Comparison of ENCODE assay signal across 7 mouse cellular contexts in genomic region chr5:92277437-92278394, GRCm38 (mm10). TPM values are rescaled to one million over a fixed set of nuclear protein-coding genes. Genes with fewer than 3 reads are reported as not detected.
DNase-seq lines count a peak whose midpoint lies in the region; ATAC-seq lines count a peak whose summit lies in the region.

TSS of gene Naaa (minus strand) at chr5:92278170.

- WGBS in intestine, embryonic 15.5 days, result 2% methylated on average over 54 of the region's 54 CpGs
- WGBS in midbrain, embryonic 10.5 days, result 3% methylated on average over 54 of the region's 54 CpGs

- no peaks in the 10 kb centered on the region for H3K9me3 ChIP-seq in intestine, embryonic 15.5 days
- H3K9me3 ChIP-seq in midbrain, embryonic 10.5 days (replicated peaks), result no peaks in the 10 kb centered on the region

- H3K9ac ChIP-seq in intestine, embryonic 15.5 days, result peak within 1 kb of the TSS; percentile 70

- H3K36me3 ChIP-seq in intestine, embryonic 15.5 days, result no peaks in the 10 kb centered on the region
- no peaks in the 10 kb centered on the region for H3K36me3 ChIP-seq in midbrain, embryonic 10.5 days

- DNase-seq in adrenal gland, adult 2 months, result peak; percentile 95
- DNase-seq in embryo, embryonic 11.5 days (ENCODE audit: low read depth, low spot score), result peak; percentile 65
- DNase-seq in gastrocnemius, postnatal 36 days, result peak; percentile 83 to 86
- peak; percentile 78 to 87 for DNase-seq in left cerebral cortex, postnatal 25 days (ENCODE audit: low spot score in 2 of 2)
- DNase-seq in midbrain, embryonic 10.5 days (ENCODE audit: low spot score), result peak; percentile 83
- DNase-seq in right cerebral cortex, postnatal 4 days, result peak; percentile 58

- peak within 1 kb of the TSS; percentile 72 for H3K27ac ChIP-seq in intestine, embryonic 15.5 days
- peak within 1 kb of the TSS; percentile 80 for H3K27ac ChIP-seq in midbrain, embryonic 10.5 days (replicated peaks)

- intact Hi-C loops in gastrocnemius, postnatal 36 days (cut with DNase I), result no loop called here
- intact Hi-C loops in left cerebral cortex, postnatal 25 days (cut with DNase I), result no loop called here

- ATAC-seq in intestine, embryonic 15.5 days, result peak; percentile 96

- H3K4me3 ChIP-seq in intestine, embryonic 15.5 days (replicated peaks), result peak within 1 kb of the TSS; percentile 76
- peak within 1 kb of the TSS; percentile 76 for H3K4me3 ChIP-seq in midbrain, embryonic 10.5 days

- H3K4me1 ChIP-seq in intestine, embryonic 15.5 days (replicated peaks), result peaks cover 18% of the 10 kb centered on the region
- peaks cover 20% of the 10 kb centered on the region for H3K4me1 ChIP-seq in midbrain, embryonic 10.5 days

- H3K27me3 ChIP-seq in intestine, embryonic 15.5 days (replicated peaks), result no peaks in the 10 kb centered on the region
- peaks cover 20% of the 10 kb centered on the region for H3K27me3 ChIP-seq in midbrain, embryonic 10.5 days (ENCODE audit: low read depth, poor library complexity, severe bottlenecking)

- H3K4me2 ChIP-seq in intestine, embryonic 15.5 days (replicated peaks), result peak within 1 kb of the TSS; percentile 91

RNA-seq across cellular contexts. Expression of gene Naaa, which starts in this region (rescaled TPM):
- 10 to 100 TPM; 20.1 to 29.4 TPM for total RNA-seq in adrenal gland, adult 2 months (2021)
- 33.6 and 42.7 TPM in 2 replicates for polyA plus RNA-seq in adrenal gland, adult 2 months (2012; rRNA removed)
- total RNA-seq in gastrocnemius, postnatal 36 days (2021), result 1 to 10 TPM; 4.4 to 5.3 TPM
- 24.2 and 26.8 TPM in 2 replicates for polyA plus RNA-seq in intestine, embryonic 15.5 days (2015; fragmentation: Nextera tagmentation; extraction: Ambion mirVana)
- 10 to 100 TPM; 38.8 to 40.9 TPM for total RNA-seq in left cerebral cortex, postnatal 25 days (2021)
- 3.9 and 4.5 TPM in 2 replicates for polyA plus RNA-seq in midbrain, embryonic 10.5 days (2016; fragmentation: Nextera tagmentation; extraction: Ambion mirVana)

Comparison
In these comparisons a context has a peak if more than half of its experiments do, and no peak if none do; other contexts are left out.
1. Peak in every context shown above with its lines: DNase-seq, ATAC-seq, H3K4me3 ChIP-seq and H3K27ac ChIP-seq.